Comparison of ENCODE assay signal across 31 mouse cellular contexts in genomic region chr14:16509825-16510224, GRCm38 (mm10).
DNase-seq lines count a peak whose midpoint lies in the region; ATAC-seq and TF ChIP-seq lines count a peak whose summit lies in the region.
"Had no signal": no experiment of that assay in that cellular context is flagged by ENCODE, and none has a peak within 500 bp of the region (broad histone marks: within the 10 kb centered on the region; RNA-seq: fewer than 3 reads in every experiment).

No protein-coding gene starts in this region.

- H3K27ac ChIP-seq in gastrocnemius, adult 2 months = peak overlapping the region; percentile 67
- peak overlapping the region; percentile 61 for H3K27ac ChIP-seq in embryonic facial prominence, embryonic 13.5 days
- H3K27ac ChIP-seq: forebrain, embryonic 13.5 days; hindbrain, embryonic 13.5 days; limb, embryonic 12.5 days; lung, embryonic 15.5 days; midbrain, embryonic 12.5 days; neural tube, embryonic 12.5 days; stomach, postnatal 0 days had no signal

- no peak overlapping the region for H3K4me2 ChIP-seq in embryonic facial prominence, embryonic 13.5 days
- H3K4me2 ChIP-seq: forebrain, embryonic 13.5 days; heart, embryonic 11.5 days; hindbrain, embryonic 13.5 days; limb, embryonic 12.5 days; liver, embryonic 11.5 days; lung, embryonic 15.5 days; midbrain, embryonic 12.5 days; neural tube, embryonic 12.5 days had no signal

- intact Hi-C loops in gastrocnemius, adult 2 months (cut with DNase I) = loop anchor here (5.0 kb wide), 1 partner anchor 68 kb away; no protein-coding TSS in a partner anchor
- intact Hi-C loops in gastrocnemius, postnatal 36 days (cut with DNase I) = no loop called here

- 19% methylated on average over 4 of the region's 4 CpGs for WGBS in embryonic facial prominence, embryonic 13.5 days

- H3K27me3 ChIP-seq in embryonic facial prominence, embryonic 13.5 days = no peaks in the 10 kb centered on the region
- H3K27me3 ChIP-seq: forebrain, embryonic 13.5 days; hindbrain, embryonic 13.5 days; limb, embryonic 12.5 days; lung, embryonic 15.5 days; megakaryocyte, embryonic 14.5 days; midbrain, embryonic 12.5 days; neural tube, embryonic 12.5 days had no signal

- H3K36me3 ChIP-seq in embryonic facial prominence, embryonic 13.5 days = peaks cover 10% of the 10 kb centered on the region
- H3K36me3 ChIP-seq: midbrain, embryonic 12.5 days had no signal

- peaks cover 22% of the 10 kb centered on the region for H3K4me1 ChIP-seq in embryonic facial prominence, embryonic 13.5 days
- H3K4me1 ChIP-seq: hindbrain, embryonic 13.5 days; lung, embryonic 15.5 days; megakaryocyte, embryonic 14.5 days; midbrain, embryonic 12.5 days; neural tube, embryonic 12.5 days had no signal

- TF ChIP-seq CTCF in gastrocnemius, adult 2 months (IDR thresholded peaks at IDR 0.05) = no peak

- ATAC-seq in embryonic facial prominence, embryonic 13.5 days (ENCODE audit: insufficient number of reproducible peaks, insufficient read depth, low FRiP score, low TSS enrichment, low read depth) = peak; percentile 64; the same call in 1 of the 2 replicates
- ATAC-seq: forebrain, embryonic 13.5 days had no signal

- no peak overlapping the region for H3K9ac ChIP-seq in embryonic facial prominence, embryonic 13.5 days
- H3K9ac ChIP-seq: forebrain, embryonic 13.5 days; hindbrain, embryonic 13.5 days; limb, embryonic 12.5 days; lung, embryonic 15.5 days; midbrain, embryonic 12.5 days; neural tube, embryonic 12.5 days had no signal

- no peaks in the 10 kb centered on the region for H3K9me3 ChIP-seq in embryonic facial prominence, embryonic 13.5 days
- H3K9me3 ChIP-seq: forebrain, embryonic 13.5 days; hindbrain, embryonic 13.5 days; limb, embryonic 12.5 days; lung, embryonic 15.5 days; midbrain, embryonic 12.5 days; neural tube, embryonic 12.5 days had no signal

- no peak overlapping the region for H3K4me3 ChIP-seq in gastrocnemius, adult 2 months
- H3K4me3 ChIP-seq in embryonic facial prominence, embryonic 13.5 days = no peak overlapping the region
- H3K4me3 ChIP-seq: erythroblast, embryonic 14.5 days; forebrain, embryonic 13.5 days; hindbrain, embryonic 13.5 days; limb, embryonic 12.5 days; lung, embryonic 15.5 days; megakaryocyte, embryonic 14.5 days; midbrain, embryonic 12.5 days; myocyte; neural tube, embryonic 12.5 days had no signal

- peak; percentile 40 to 52 for DNase-seq in cerebellum, postnatal 10 days
- DNase-seq in cerebellum, adult 11-12 months = no peak
- no peak for DNase-seq in gastrocnemius, adult 2 months
- DNase-seq in gastrocnemius, postnatal 36 days = no peak
- DNase-seq in 3T3-L1 (ENCODE audit: low read depth, low spot score) = peak; percentile 43
- DNase-seq in adrenal gland, postnatal 10 days = no peak
- no peak for DNase-seq in left cerebral cortex, adult 18-20 months (ENCODE audit: low spot score in 2 of 2)
- DNase-seq: adrenal gland, postnatal 36 days; embryo, embryonic 11 days; heart, postnatal 4 days; kidney, adult 11 months; kidney, postnatal 14 days; layer of hippocampus, adult 9-11 months; lung, postnatal 4 days; right cerebral cortex, adult 18-20 months; right cerebral cortex, postnatal 4 days; thymus, adult 18-20 months; thymus, postnatal 36 days had no signal

Comparison
In these comparisons a context has a peak if more than half of its experiments do, and no peak if none do; other contexts are left out.
1. DNase-seq: peak in cerebellum, postnatal 10 days (2 of 2) and 3T3-L1 (single experiment); none in cerebellum, adult 11-12 months (single experiment), gastrocnemius, adult 2 months (single experiment), gastrocnemius, postnatal 36 days (0 of 2), adrenal gland, postnatal 10 days (single experiment) and left cerebral cortex, adult 18-20 months (0 of 2).